Mouse (Mus musculus) MEL (cell line): ENCODE results near the gene Pcnt. TPM values are rescaled to one million over a fixed set of nuclear protein-coding genes. Genes with fewer than 3 reads are reported as not detected.

Source experiments
- DNase-seq: peaks from one replicate; pipeline ENCODE4 v3.0.0; 2011; ENCODE audit warnings: low read depth, low spot score
- H3K27ac ChIP-seq: 2 replicates; pipeline ENCODE4 v1.5.1; 2012; ENCODE audit warnings: low read depth, mild to moderate bottlenecking, control low read depth, low read length, moderate library complexity; ENCODE audit not compliant: control insufficient read depth
- H3K27me3 ChIP-seq, 2 experiments: fragments of 150-350 bp in 1 of 2; sonication (generic) in 1 of 2; 2 replicates each; pipeline ENCODE4 v1.6.1; 2012; ENCODE audit warnings: low read length in 2 of 2, mild to moderate bottlenecking in 2 of 2, improper control_type of control experiment in 1 of 2, moderate library complexity in 1 of 2; ENCODE audit not compliant: insufficient read depth in 2 of 2, control insufficient read depth in 1 of 2
- H3K36me3 ChIP-seq, 2 experiments: 2 replicates each; pipeline ENCODE4 v1.6.1; 2012 to 2014; ENCODE audit warnings: low read length in 2 of 2, improper control_type of control experiment in 1 of 2, inconsistent platforms in 1 of 2, mild to moderate bottlenecking in 1 of 2; ENCODE audit not compliant: insufficient read depth in 2 of 2, control insufficient read depth in 1 of 2
- H3K4me1 ChIP-seq, 2 experiments: fragments of 150-350 bp in 1 of 2; sonication (generic) in 1 of 2; 2 replicates each; pipeline ENCODE4 v1.6.1; 2012; ENCODE audit warnings: low read length in 2 of 2, improper control_type of control experiment in 1 of 2, mild to moderate bottlenecking in 1 of 2; ENCODE audit not compliant: insufficient read depth in 2 of 2, control insufficient read depth in 1 of 2
- H3K4me3 ChIP-seq, 2 experiments: fragments of 150-350 bp in 1 of 2; sonication (generic) in 1 of 2; 2 replicates each; pipeline ENCODE4 v1.5.1; 2012; ENCODE audit warnings: low read depth in 2 of 2, low read length in 2 of 2, mild to moderate bottlenecking in 2 of 2, moderate library complexity in 2 of 2, control low read depth in 1 of 2, improper control_type of control experiment in 1 of 2; ENCODE audit not compliant: control insufficient read depth in 1 of 2, insufficient read depth in 1 of 2
- H3K79me2 ChIP-seq: 2 replicates; pipeline ENCODE4 v1.6.1; 2012; ENCODE audit warnings: mild to moderate bottlenecking, low read length, moderate library complexity; ENCODE audit not compliant: control insufficient read depth, poor library complexity, insufficient read depth
- H3K9ac ChIP-seq: 2 replicates; pipeline ENCODE4 v1.6.1; 2012; ENCODE audit warnings: low read depth, mild to moderate bottlenecking, control low read depth, low read length, moderate library complexity; ENCODE audit not compliant: control insufficient read depth, poor library complexity, severe bottlenecking
- H3K9me3 ChIP-seq: fragments of 150-350 bp; sonication (generic); replicated peaks from 2 replicates; pipeline ENCODE4 v1.6.1; 2012; ENCODE audit warnings: mild to moderate bottlenecking, low read length, improper control_type of control experiment, moderate library complexity; ENCODE audit not compliant: insufficient read depth
- CHD1 ChIP-seq: IDR thresholded peaks from 2 replicates; pipeline ENCODE4 v1.6.1; 2012; ENCODE audit warnings: low read depth, mild to moderate bottlenecking, inconsistent platforms, low read length, improper control_type of control experiment
- CHD2 ChIP-seq: IDR thresholded peaks from 2 replicates; pipeline ENCODE4 v1.6.1; 2011; ENCODE audit warnings: low read length, improper control_type of control experiment
- E2F4 ChIP-seq: IDR thresholded peaks from 2 replicates; pipeline ENCODE4 v1.6.1; 2011; ENCODE audit warnings: low read depth, low read length, improper control_type of control experiment, borderline replicate concordance
- EP300 ChIP-seq, 2 experiments: IDR thresholded peaks; 2 replicates each; pipeline ENCODE4 v1.6.1; 2011; ENCODE audit warnings: improper control_type of control experiment in 2 of 2, low read length in 2 of 2, low read depth in 1 of 2, mild to moderate bottlenecking in 1 of 2
- MAFK ChIP-seq: IDR thresholded peaks from 2 replicates; pipeline ENCODE4 v1.6.1; 2011; ENCODE audit warnings: low read depth, mild to moderate bottlenecking, low read length, improper control_type of control experiment, borderline replicate concordance
- NELFE ChIP-seq: IDR thresholded peaks from 2 replicates; pipeline ENCODE4 v1.6.1; 2011; ENCODE audit warnings: low read depth, low read length, improper control_type of control experiment
- POLR2A ChIP-seq, 2 experiments: IDR thresholded peaks; 2 replicates each; pipeline ENCODE4 v1.6.1; 2011 to 2012; ENCODE audit warnings: low read length in 2 of 2, mild to moderate bottlenecking in 2 of 2, control low read depth in 1 of 2, improper control_type of control experiment in 1 of 2, low read depth in 1 of 2, moderate library complexity in 1 of 2; ENCODE audit not compliant: control insufficient read depth in 1 of 2, insufficient read depth in 1 of 2, poor library complexity in 1 of 2
- RAD21 ChIP-seq: IDR thresholded peaks from 2 replicates; pipeline ENCODE4 v1.6.1; 2011; ENCODE audit warnings: mild to moderate bottlenecking, low read depth, low read length, improper control_type of control experiment
- SIN3A ChIP-seq: IDR thresholded peaks from 2 replicates; pipeline ENCODE4 v1.6.1; 2012; ENCODE audit warnings: low read length, improper control_type of control experiment, inconsistent platforms
- SMC3 ChIP-seq: IDR thresholded peaks from 2 replicates; pipeline ENCODE4 v1.6.1; 2011; ENCODE audit warnings: low read depth, low read length, improper control_type of control experiment
- TAL1 ChIP-seq: IDR thresholded peaks from 2 replicates; pipeline ENCODE4 v1.6.1; 2012; ENCODE audit warnings: mild to moderate bottlenecking, inconsistent platforms, low read length, moderate library complexity, mixed read lengths
- TCF12 ChIP-seq: IDR thresholded peaks from 2 replicates; pipeline ENCODE4 v1.6.1; 2014; ENCODE audit warnings: low read depth, mild to moderate bottlenecking, inconsistent platforms, low read length, improper control_type of control experiment, moderate library complexity
- UBTF ChIP-seq: IDR thresholded peaks from 2 replicates; pipeline ENCODE4 v1.6.1; 2012; ENCODE audit warnings: low read depth, mild to moderate bottlenecking, inconsistent platforms, low read length, improper control_type of control experiment, moderate library complexity, borderline replicate concordance; ENCODE audit not compliant: insufficient read depth
- USF1 ChIP-seq: IDR thresholded peaks from 2 replicates; pipeline ENCODE4 v1.6.1; 2014; ENCODE audit warnings: low read depth, mild to moderate bottlenecking, inconsistent platforms, low read length, improper control_type of control experiment, moderate library complexity
- ZC3H11A ChIP-seq: IDR thresholded peaks from 2 replicates; pipeline ENCODE4 v1.6.1; 2012; ENCODE audit warnings: low read depth, mild to moderate bottlenecking, inconsistent platforms, low read length, improper control_type of control experiment
- polyA plus RNA-seq, 2 experiments: library from polyadenylated mRNA; stranded (reverse) in 1 of 2; unstranded in 1 of 2; fragments of >175 nt in 1 of 2; fragments of >200 nt in 1 of 2; gene quantifications; 2 replicates each; pipeline versions ENCODE4 v1.2.1 to v1.2.4; 2012; ENCODE audit warnings: low replicate concordance in 2 of 2, low read depth in 1 of 2; ENCODE audit not compliant: insufficient read length in 2 of 2, insufficient read depth in 1 of 2, missing spikeins in 1 of 2
- total RNA-seq: library from RNA; depleted of rRNA; stranded (reverse); fragments of 300-350 nt; gene quantifications from 2 replicates; pipeline ENCODE4 v1.2.3, GENCODE M21; 2012

The Pcnt gene
- total and polyA plus RNA-seq, 3 experiments = 30.7 to 51.3 (median 36.4) TPM

DNA sequence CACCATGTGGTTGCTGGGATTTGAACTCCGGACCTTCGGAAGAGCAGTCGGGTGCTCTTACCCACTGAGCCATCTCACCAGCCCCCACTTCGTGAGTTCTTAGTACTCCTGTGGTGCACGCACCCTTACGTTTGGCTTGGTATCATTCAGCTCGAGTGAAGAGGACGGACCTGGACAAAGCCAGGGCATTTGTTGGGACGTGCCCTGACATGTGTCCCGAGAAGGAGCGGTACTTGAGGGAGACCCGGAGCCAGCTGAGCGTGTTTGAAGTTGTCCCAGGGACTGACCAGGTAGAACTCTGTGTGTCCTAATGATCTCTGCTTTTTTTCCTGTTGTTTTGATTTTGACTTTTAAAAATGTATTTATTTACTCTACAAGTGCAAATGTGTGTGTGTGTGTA, 38.3 kb upstream of the Pcnt start:
- H3K4me3 ChIP-seq = no peak overlapping the region
- no peaks in the 10 kb centered on the region for H3K4me1 ChIP-seq
- no peaks in the 10 kb centered on the region for H3K9me3 ChIP-seq
- no peak overlapping the region for H3K9ac ChIP-seq
- TF ChIP-seq RAD21 = no peak
- no peak for TF ChIP-seq MAFK
- no peak for TF ChIP-seq TAL1
- no peak for TF ChIP-seq USF1
- no peak for TF ChIP-seq EP300 (IDR thresholded peaks at IDR 0.05; ENCODE audit: low read depth in 1 of 2, low read length in 2 of 2)
- no peaks in the 10 kb centered on the region for H3K27me3 ChIP-seq
- no peaks in the 10 kb centered on the region for H3K79me2 ChIP-seq
- H3K36me3 ChIP-seq = peaks cover 0 to 16% of the 10 kb centered on the region in 2 experiments; a peak in 2 of 4 replicates
- no peak overlapping the region for H3K27ac ChIP-seq
- no peak for DNase-seq

- no peak overlapping the region for H3K4me3 ChIP-seq
- H3K9me3 ChIP-seq = no peaks in the 10 kb centered on the region
- H3K9ac ChIP-seq = no peak overlapping the region
- peaks cover 0 to 4% of the 10 kb centered on the region in 2 experiments; a peak in 1 of 4 replicates for H3K4me1 ChIP-seq
- DNase-seq = no peak
- no peaks in the 10 kb centered on the region for H3K27me3 ChIP-seq
- H3K36me3 ChIP-seq = peaks cover 2 to 9% of the 10 kb centered on the region in 2 experiments; a peak in 2 of 4 replicates
- H3K79me2 ChIP-seq = peaks cover 37% of the 10 kb centered on the region
- TF ChIP-seq NELFE (no peak), SIN3A (no peak), TCF12 (no peak), POLR2A (IDR thresholded peaks at IDR 0.05; ENCODE audit: control insufficient read depth in 1 of 2, insufficient read depth in 1 of 2, low read depth in 1 of 2, low read length in 2 of 2, poor library complexity in 1 of 2) (no peak), UBTF (no peak), CHD1 (no peak), E2F4 (no peak), SMC3 (no peak), CHD2 (no peak), ZC3H11A (no peak)
- no peak overlapping the region for H3K27ac ChIP-seq
Measured at GRCm38 (mm10) chr10:76473759-76474158, 31.2 kb upstream of the Pcnt start.
